Mouse (Mus musculus) heart, postnatal 10 days (tissue): ENCODE data around the gene Scgb1a1. TPM values are rescaled to one million over a fixed set of nuclear protein-coding genes. Genes with fewer than 3 reads are reported as not detected.
A peak's percentile ranks its signal among the peaks of the same experiment; 100 is the strongest.
"Not testable (repeated sequence)": the region's sequence is repeated elsewhere in the genome, so short reads cannot be mapped to it uniquely, and the experiment has no call there.

Source experiments
- DNase-seq, 2 experiments: peaks; one replicate each; pipeline ENCODE4 v3.0.0; 2021
- intact Hi-C: fragments of 180-260 bp; cut with DNase I; formaldehyde crosslinking; loops from one replicate; pipeline ENCODE4 v1.15.1; 2025
- total RNA-seq, 2 experiments: library from RNA; stranded (reverse); gene quantifications; 2 replicates each; pipeline ENCODE4 v1.2.3; 2021

Gene Scgb1a1
- total RNA-seq = 1 to 10 TPM in 1 of 2 experiments, not detected in 1; 4.2 TPM

DNA sequence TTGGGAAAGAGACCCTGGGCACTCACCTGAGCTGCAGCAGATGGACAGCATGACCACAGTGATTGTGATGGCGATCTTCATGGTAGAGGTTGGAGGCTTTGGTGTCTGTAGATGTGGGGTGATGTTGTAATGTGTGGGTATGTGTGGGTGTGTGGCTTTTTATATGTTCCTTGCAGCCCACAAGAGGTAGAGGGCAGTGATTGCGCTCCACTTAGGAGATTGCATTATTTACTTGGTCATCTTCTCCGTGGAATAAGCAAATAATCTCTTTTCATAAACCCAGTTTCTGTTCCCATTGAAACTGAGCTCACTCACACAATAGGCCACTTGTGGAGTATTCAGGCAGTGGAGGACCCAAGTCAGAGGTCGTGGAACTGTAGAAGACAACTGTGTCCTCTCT, at the start of gene Scgb1a1:
Scgb1a1 (minus strand) TSS at position 138 of the 400 bp plus-strand sequence.
- intact Hi-C loops = no loop called here
- DNase-seq = no peak

DNA sequence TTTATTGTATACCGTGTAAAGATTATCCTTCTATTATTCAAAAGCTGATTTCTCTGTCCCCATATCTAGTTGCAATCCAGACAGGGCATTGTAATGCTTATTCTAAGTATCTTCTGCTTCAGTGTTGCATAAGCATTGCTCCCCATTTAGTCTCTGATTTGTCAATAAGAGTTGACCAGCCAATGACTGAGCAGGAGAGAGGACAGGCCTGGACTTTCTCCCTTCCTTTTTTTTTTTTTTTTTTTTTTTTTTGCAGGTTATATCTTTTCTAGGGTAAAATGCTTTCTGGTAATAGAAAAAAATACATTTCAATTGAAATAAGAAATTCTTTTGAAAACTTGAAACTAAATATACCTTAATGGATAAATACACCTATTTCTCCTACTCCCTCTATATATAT, 49.4 kb upstream of the Scgb1a1 start:
- DNase-seq = no peak
- intact Hi-C loops = loop anchor here (5.0 kb wide), 1 partner anchor 840 kb away; no protein-coding TSS in a partner anchor

DNA sequence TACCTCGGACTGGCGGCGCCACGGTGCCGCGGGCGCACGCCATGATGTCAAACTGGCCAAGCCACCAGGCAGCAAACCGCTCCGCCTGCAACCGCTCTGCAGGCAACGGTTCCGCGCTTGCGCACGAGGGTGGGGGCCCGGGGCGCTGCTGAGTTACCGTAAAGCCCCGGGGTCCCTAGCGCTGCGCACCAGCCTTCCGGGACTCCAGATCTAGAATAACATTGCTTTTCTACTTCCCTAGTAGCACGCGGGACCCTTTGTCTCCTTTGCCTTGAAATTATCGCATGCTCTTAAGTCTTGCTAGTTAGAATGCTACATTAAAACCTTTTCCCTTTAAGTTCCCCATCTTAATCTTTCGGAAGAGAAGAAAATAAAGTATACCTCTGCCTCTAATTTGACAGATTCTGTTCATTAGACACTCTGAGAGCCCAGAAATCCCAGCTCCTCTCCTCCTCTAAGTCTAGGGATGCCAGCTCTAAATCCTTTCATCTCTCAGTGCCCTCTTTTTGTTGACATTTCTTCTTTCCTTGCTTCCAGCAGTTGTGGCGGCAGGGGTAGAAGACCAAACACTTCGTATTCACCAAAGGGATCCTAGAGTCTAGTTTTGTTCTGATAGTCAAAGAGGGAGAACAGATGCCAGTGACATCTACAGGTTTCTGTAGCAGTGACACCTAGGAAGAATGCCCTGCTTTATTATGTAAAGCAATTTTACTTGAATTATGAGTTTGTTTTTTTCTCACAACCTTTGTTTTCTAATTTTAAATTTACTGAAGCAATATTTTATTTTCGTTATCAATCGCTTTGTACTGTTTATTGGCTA, 48.0 kb upstream of the Scgb1a1 start, which contains the start of gene Asrgl1:
Asrgl1 (minus strand) TSS at position 125 of the 820 bp plus-strand sequence.
- intact Hi-C loops = loop anchor here (5.0 kb wide), 1 partner anchor 842 kb away; no protein-coding TSS in a partner anchor
- DNase-seq = peak; percentile 93 to 94

DNA sequence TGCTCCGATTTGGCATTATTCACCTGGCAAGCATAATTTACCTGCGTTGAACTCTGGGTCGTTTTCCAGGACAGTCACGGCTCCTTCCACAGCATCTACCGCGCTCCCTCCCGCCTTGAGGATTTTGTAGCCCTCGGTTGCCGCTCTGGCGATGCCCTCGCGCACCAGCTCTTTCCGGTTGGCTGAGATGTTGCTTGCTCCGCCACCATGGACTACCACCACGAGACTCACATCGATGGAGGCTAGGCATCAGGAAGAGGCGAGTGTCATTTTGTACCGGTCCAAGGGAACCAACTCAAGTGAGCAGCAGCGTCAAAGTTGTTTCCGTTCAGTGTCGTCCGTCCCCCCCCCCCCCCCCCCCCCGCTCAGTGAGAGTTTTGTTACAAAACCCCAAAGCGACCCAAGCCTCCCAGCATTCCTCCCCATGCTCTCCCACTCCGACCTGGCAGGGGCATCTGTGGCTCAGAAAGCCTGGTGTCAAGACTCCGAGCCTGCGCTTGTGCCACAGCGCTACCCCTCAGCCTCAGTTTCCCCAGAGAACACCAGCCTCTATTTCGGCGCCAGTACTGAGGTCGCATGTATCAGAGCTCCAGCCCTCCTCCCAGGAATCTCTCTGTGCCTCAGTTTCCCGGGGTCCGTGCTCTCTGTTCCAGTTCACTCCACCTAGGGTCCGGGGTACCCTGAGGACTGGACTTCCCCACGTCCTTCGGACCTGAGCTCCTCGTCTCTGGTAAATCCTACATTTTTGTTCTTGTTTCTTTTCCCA, 47.2 kb upstream of the Scgb1a1 start:
- intact Hi-C loops = loop anchor here (5.0 kb wide), 1 partner anchor 842 kb away; no protein-coding TSS in a partner anchor
- peak; percentile 29 to 37 for DNase-seq

DNA sequence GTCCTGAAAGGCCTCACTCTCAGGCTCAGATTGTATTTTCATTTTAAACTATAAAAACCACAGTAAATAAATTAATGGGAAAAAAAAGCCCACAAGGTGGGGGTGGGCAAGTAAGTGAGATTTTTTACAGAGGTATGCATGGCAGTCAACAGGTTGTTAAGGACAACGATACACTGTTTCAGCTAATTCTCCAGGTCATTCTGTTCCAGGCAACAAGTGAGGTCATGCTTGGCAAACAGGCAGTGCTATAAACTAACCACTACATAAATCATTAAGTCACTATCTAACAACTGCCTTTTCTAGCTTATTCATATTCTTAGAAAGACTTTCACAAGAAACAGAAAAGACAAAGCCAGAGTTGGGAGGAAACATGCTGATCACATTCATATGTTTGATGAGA, 42.2 kb upstream of the Scgb1a1 start:
- DNase-seq = no peak
- intact Hi-C loops = no loop called here

DNA sequence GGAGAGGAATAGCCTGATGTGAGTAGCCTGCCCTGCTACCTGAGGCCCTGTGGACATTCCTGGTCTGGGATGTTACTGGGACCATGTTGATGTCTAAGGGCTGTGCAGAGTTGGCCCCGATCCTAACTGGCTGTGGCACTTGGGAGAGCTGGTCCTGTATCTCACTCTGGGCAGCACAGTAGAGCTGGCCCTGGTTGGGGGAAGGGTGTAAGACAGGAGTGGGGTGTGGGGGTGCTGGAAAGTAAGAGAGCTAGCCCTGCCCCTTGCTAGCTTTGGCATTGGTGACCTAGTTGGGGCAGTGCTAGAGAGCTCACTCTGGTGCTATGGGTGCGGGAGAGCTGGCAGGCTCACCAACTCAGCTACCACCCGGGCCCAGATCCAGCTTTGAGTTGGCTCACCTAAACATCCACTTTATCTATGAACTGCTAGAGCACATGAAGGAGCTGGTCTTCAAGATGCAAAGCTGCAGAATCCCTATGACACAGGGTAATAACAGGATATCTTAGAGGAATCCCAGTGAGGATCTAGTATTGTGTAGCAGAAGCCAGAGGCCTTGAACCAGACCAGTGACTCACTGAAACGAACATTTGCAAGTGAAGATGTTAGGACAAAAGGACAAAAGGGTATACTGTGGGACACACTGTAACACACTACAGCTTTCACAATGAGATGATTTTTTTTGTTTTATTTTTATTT, 40.9 kb upstream of the Scgb1a1 start:
- intact Hi-C loops = no loop called here
- DNase-seq = peak in 1 of 2 experiments; percentile 32

DNA sequence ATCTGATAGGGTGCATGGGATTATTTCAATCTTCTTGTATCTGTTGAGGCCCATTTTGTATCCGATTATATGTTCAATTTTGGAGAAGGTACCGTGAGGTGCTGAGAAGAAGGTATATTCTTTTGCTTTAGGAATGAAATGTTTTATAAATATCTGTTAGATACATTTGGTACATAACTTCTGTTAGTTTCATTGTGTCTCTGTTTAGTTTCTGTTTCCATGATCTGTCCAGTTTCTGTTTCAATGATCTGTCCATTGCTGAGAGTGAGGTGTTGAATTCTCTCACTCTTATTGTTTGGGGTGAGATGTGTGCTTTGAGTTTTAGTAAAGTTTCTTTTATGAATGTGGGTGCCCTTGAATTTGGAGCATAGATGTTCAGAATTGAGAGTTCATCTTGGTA, 36.2 kb upstream of the Scgb1a1 start:
- intact Hi-C loops, DNase-seq: not testable (repeated sequence)

DNA sequence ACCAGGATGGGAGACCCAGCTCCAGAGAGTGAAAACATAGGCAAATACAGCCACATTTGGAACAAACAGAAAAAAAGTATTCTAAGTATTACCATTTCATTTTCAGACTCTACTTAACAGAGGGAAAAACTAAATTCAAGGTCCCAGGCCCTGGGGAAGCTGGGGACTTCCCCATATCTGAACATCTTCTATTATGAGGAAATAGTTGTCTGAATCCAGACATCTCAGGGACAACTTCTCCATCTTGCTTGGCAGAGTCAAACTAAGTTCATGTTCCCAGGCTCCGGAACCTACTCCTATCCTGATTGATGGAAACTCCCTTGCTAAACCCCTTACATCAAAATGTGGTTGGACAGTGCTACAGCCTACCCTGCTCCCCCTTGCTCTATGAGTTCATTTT, 34.6 kb upstream of the Scgb1a1 start:
- DNase-seq = no peak
- intact Hi-C loops = no loop called here

DNA sequence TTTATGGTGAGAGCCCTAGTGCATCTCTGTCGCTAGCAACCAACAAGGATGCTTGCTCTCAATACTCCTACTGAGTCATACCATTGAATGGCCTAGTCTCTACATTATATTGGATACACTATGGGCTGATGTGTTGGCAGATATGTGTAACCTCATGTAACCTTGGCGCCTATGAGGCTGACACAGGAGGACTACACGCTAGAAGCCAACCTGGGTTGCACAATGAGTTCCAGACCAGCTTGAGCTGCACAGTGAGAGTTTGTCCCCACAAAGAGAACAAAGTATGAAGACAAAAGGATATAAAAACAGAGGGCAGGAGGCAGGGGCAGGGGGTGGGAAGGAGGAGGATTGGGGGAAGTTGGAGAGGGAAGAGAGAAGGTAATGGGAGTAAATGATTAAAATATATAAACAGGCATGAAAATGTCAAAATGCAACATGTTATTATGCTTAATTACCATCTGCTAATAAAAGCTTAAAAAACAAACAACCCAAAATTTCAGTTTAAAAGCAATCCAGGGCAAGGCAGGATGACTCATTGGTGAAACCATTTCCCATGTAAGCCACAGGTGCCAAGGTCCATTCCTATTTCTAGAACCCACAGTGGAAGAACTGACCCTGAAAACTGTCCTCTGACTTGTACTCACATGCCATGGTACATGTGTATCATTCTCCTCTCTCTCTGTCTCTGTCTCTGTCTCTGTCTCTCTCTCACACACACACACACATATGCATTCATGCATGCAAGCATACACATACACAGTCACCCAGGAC, 32.1 kb upstream of the Scgb1a1 start:
- DNase-seq = no peak
- intact Hi-C loops = no loop called here

DNA sequence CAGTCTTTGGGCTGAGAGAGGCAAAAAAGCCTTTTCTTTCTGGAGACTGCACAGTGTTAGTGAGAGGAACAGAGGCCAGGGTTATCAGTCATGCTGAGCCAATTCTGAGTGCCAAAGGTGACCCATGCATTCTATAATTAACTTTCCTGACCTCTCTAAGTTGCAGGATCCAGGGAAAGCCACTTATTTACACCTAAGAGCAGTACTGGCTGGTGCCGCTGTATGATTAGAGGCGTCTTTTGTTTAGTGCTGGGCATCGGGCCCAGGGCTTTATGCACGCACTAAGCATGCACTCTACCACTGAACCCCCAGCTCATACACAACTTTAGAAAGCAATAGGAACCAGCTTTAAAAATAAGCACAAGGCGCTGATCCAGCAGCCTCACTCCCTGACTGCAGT, 29.5 kb upstream of the Scgb1a1 start:
- intact Hi-C loops = no loop called here
- peak; percentile 28 to 31 for DNase-seq

DNA sequence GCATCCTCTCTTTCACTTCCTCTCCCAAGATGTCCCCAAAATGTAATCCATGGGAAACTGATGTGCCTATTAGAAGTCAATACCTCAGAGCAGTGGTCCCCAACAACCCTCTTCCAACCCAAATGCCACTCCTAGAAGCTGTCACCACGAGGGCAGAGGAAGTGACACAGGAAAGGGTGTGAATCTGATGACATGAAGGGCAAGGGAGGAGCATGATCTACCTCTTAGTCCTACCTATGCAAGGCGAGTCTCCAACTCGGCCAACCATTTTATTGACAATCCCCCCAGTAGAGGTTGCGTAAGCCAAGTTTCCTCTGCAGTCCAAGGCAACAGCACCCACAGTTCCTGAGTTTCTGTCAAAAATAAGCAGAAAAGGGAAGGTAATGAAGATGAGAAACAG, 28.5 kb upstream of the Scgb1a1 start:
- intact Hi-C loops = no loop called here
- DNase-seq = no peak

DNA sequence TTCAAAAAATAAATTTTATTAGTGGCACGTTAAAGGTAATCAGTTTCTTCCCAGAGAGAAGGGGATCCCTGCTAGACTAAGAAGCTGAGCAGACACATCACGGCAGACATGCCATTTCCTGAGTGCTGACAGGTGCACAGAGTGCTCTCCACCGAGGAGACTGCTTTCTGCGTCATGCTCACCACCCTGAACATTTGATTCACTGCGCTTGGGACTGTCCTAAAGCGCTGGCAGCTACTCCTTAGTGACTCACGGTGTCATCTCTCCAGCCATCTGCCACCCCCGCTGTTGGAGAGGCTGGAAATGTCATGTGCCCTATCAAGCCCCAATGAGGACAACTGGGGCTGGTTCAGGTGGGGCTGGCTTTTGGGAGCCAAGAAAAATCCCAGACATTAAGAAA, 24.3 kb upstream of the Scgb1a1 start:
- intact Hi-C loops = no loop called here
- DNase-seq = peak in 1 of 2 experiments; percentile 24

DNA sequence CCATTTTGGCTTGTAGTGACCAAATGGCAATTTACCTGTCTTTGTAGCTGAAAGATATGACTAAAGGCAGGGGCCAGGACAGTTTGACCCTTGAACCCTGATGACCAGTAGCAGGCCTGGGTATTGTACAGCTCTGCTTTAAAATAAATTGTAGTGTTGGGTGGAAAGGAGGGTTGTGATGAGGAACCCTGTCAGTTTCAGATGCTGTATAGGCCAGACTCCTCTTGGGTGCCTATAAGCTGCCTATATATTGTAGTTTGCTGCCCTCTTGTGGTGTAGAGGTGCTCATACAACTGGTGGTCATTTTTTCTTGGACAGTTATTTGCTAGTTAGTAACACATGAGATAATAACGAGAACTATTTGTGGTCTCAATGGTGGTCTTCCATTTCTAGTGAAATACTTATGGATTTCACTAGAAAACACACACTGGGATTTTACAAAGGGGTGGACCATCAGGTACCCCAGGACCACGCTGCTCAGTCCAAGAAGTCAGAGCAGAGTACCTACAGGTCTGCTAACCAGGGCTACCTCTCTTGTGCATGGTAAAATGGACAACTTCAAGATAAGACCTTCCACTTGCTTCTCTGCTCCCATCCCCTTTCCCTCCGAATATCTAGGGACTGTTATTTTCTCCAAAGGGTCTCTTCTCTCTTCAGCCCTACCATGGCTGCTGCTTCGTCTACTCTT, 22.6 kb upstream of the Scgb1a1 start:
- peak; percentile 73 to 77 for DNase-seq
- intact Hi-C loops = loop anchor here (1.0 to 2.0 kb wide), 3 partner anchors 136 to 266 kb away; no protein-coding TSS in a partner anchor

DNA sequence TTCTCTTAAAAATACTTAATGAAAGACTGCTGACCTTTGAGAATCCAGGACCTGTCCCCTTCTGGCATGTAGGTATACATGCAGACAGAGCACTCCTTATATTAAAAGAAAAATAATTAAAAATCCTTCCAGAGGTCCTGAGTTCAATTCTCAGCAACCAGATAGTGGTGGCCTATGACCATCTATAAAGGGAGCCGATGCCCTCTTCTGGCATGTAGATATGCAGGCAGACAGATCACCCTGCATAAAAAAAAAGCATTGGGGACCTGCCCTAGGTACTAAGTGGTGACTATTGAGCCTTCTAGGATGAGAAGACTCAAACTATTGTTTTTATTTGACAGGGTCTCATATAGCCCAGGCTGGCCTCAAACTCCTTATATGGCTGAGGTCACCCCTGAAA, 20.8 kb upstream of the Scgb1a1 start:
- intact Hi-C loops = no loop called here
- DNase-seq = no peak

DNA sequence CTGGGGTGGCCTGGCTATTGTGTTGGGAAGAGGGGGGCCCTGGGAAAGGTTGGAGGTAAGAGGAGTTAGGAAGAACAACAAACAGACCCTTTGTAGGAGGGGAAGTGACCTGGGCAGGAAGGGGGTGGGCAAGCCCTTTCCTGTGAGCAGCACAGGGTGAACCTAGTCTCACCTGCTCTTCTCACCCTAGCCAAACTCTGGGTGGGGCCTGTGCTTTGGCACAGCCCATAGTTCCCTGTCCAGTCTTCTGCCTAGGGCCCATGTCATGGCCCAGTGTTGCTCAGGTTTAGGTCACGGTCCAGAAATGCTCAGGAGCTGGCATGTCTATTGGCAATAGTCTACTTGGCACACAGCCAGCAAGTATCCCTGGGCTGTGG, 19.6 kb upstream of the Scgb1a1 start:
- DNase-seq = no peak
- intact Hi-C loops = no loop called here

DNA sequence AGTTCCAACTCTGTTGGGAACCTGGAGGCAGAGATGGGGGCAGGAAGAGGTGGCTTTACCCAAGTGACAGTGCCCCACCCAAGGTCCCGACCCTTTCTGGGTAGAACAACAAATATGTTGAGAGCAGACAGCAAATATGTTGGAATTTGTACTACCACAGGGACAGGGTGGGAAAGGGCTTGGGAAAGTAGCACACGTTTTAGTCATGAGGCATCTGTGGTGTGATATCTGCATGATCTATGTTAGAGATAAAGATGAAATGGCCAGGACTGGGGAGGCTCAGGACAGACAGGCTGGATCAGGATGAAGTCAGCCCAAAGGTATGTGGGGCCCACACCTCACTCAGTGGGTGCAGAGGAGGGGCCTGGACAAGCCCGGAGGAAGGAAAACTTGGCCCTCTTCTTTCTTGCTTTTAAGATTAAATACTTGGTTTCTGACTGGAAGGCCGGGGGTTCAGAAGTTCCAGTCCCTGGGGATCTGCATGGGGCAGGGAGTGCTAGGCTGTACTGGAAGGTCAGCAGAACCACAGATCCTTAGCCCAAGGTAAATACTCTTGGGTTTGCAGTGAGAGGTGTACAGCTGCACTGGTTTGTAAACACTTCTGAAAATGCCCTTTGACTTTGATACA, 19.1 kb upstream of the Scgb1a1 start:
- peak in 1 of 2 experiments; percentile 29 for DNase-seq
- intact Hi-C loops = no loop called here

DNA sequence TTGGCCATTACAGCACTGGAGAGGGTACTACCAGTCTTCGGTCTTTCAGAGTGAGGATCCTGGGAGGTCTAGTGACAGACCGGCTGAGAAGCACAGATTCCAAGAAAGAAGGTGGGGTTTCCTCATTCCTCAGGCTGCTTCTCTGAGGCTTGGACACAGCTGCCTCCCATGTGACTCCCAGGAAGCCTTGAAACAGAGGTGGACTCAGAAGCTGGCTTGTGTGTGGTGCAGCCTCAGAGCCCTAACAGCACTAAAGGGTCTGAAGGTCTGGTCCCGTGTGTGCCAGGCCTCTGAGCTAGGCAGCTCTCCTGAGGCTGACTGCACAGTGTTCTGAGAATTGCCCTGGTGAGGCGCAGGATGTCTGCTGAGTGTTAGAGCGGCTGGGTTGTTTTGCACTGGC, 18.3 kb upstream of the Scgb1a1 start:
- peak in 1 of 2 experiments; percentile 49 for DNase-seq
- intact Hi-C loops = no loop called here

DNA sequence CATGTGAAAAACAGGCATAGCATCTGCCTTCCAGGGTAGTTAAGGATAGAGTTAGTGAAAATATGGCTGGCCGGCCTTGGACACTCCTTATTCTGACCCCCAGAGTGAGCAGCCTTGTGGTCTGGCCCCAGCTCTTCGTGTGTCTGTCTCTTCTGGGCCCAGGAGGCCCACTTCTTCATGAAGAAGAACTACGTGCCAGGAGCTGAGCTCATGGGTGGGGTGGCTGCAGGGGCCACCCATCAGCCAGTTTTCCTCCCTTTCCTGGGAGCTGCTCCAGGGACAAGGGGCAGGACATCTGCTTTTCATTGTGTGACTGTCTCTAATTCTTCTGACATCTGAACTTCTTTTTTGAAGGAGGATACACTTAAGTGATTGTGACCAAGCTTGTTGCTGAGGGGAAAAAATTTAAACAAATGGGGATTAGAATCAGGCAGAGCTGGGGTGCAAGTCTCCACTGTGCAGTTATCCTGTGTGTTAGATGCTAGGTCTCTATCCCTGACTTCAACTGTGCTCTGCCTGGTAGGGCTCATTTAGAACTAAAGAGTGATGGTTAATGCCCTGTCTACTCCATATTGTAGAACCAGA, 17.4 kb upstream of the Scgb1a1 start:
- peak; percentile 52 to 56 for DNase-seq
- intact Hi-C loops = no loop called here

DNA sequence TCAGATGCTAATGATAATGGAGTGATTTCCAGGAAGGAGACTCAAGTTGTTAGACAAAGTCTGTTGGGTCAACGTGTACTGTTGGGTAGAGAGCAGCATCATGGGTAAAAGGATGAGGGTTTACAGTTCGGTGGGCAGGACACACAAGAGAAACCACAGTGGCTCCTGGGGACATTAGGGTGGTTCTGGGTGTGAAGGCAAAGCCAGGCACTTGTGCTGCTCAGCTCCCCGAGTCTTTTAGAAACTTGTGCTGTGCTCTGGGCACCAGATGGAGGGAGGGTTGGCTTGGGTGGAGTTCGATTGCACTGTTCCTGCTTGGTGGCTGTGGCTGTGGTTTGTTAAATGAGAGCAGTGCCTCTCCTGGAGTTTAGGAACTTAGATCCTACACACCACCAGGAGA, 16.2 kb upstream of the Scgb1a1 start:
- intact Hi-C loops = no loop called here
- DNase-seq = no peak
